Mouse (Mus musculus) CD4-positive, CD25-positive, alpha-beta regulatory T cell, adult 4 months (primary cell): Measurements from ENCODE around the gene Supt7l. TPM values are rescaled to one million over a fixed set of nuclear protein-coding genes. Genes with fewer than 3 reads are reported as not detected.
"Not testable (repeated sequence)": the region's sequence is repeated elsewhere in the genome, so short reads cannot be mapped to it uniquely, and the experiment has no call there.

Source experiments
- ATAC-seq: one replicate; pipeline ENCODE4 v1.8.0; 2017
- polyA plus RNA-seq, 2 experiments: library from polyadenylated mRNA; unstranded; fragments of 100-300 nt; shearing (Covaris generic); gene quantifications; one replicate each; pipeline ENCODE4 v1.2.1; 2017

Gene Supt7l
- 10 to 100 TPM; 16.4 to 24.3 TPM for polyA plus RNA-seq

GRCm38 (mm10) chr5:31527707-31528106 lies at the start of gene Supt7l:
Supt7l (minus strand) TSS chr5:31527807.
- not testable (repeated sequence) for ATAC-seq

GRCm38 (mm10) chr5:31576539-31576975 lies 49.0 kb upstream of the Supt7l start:
- peak; percentile 96 for ATAC-seq

GRCm38 (mm10) chr5:31573722-31574121 lies 46.1 kb upstream of the Supt7l start:
- no peak for ATAC-seq

- peak; percentile 20 for ATAC-seq
Observed at GRCm38 (mm10) chr5:31571023-31571608, 43.5 kb upstream of the Supt7l start.

GRCm38 (mm10) chr5:31567951-31568657 lies 40.5 kb upstream of the Supt7l start:
- ATAC-seq: no peak

- ATAC-seq: no peak
Observed at GRCm38 (mm10) chr5:31566457-31566856, 38.9 kb upstream of the Supt7l start.

- no peak for ATAC-seq
Observed at GRCm38 (mm10) chr5:31566026-31566425, 38.4 kb upstream of the Supt7l start.

GRCm38 (mm10) chr5:31564976-31565375 lies 37.4 kb upstream of the Supt7l start:
- ATAC-seq: no peak

- ATAC-seq: no peak
Observed at GRCm38 (mm10) chr5:31563905-31564304, 36.3 kb upstream of the Supt7l start.

- peak; percentile 67 for ATAC-seq
Observed at GRCm38 (mm10) chr5:31563496-31563895, 35.9 kb upstream of the Supt7l start.

GRCm38 (mm10) chr5:31562036-31562666 lies 34.5 kb upstream of the Supt7l start:
- ATAC-seq: no peak

- no peak for ATAC-seq
Observed at GRCm38 (mm10) chr5:31560352-31560751, 32.7 kb upstream of the Supt7l start.

GRCm38 (mm10) chr5:31559401-31559800 lies 31.8 kb upstream of the Supt7l start:
- no peak for ATAC-seq

- no peak for ATAC-seq
Observed at GRCm38 (mm10) chr5:31535228-31535627, 7.6 kb upstream of the Supt7l start.

- peak; percentile 48 for ATAC-seq
Observed at GRCm38 (mm10) chr5:31528560-31528959, 953 bp upstream of the Supt7l start.

GRCm38 (mm10) chr5:31527117-31527680 lies 408 bp downstream of the Supt7l start:
- ATAC-seq: peak; percentile 17

GRCm38 (mm10) chr5:31526354-31527116 lies 1.1 kb downstream of the Supt7l start, which contains the start of gene Slc4a1ap:
Slc4a1ap (plus strand) TSS chr5:31526995.
- ATAC-seq: peak; percentile 81

GRCm38 (mm10) chr5:31520556-31520955 lies 7.1 kb downstream of the Supt7l start:
- ATAC-seq: peak; percentile 94

- ATAC-seq: no peak
Observed at GRCm38 (mm10) chr5:31512481-31512880, 15.1 kb downstream of the Supt7l start.

- no peak for ATAC-seq
Observed at GRCm38 (mm10) chr5:31504843-31505242, 22.8 kb downstream of the Supt7l start.

GRCm38 (mm10) chr5:31494513-31495297 lies 32.9 kb downstream of the Supt7l start, which contains the start of gene Gpn1:
Gpn1 (plus strand) TSS chr5:31494741.
- peak; percentile 100 for ATAC-seq

GRCm38 (mm10) chr5:31492031-31492430 lies 35.6 kb downstream of the Supt7l start:
- ATAC-seq: no peak
